Mouse (Mus musculus) megakaryocyte, adult 5-6 weeks (primary cell): Measurements from ENCODE around the gene Stim2. TPM values are rescaled to one million over a fixed set of nuclear protein-coding genes. Genes with fewer than 3 reads are reported as not detected.

Source experiments
- ATAC-seq: 2 replicates; pipeline ENCODE4 v1.8.0; 2016; ENCODE audit warnings: mild to moderate bottlenecking, inconsistent platforms; ENCODE audit not compliant: poor library complexity, severe bottlenecking
- total RNA-seq, 2 experiments: library from RNA; stranded (forward) in 1 of 2; stranded (reverse) in 1 of 2; fragments of 153-499, 151-499 nt in 1 of 2; fragments of 221-1000, 200-1000 nt in 1 of 2; gene quantifications; 2 replicates each; pipeline versions ENCODE4 v1.2.3 to v1.2.4; 2015 to 2017

Stim2 gene
- total RNA-seq, 2 experiments from 2014 or later, result 29.2 to 31.2 TPM

DNA sequence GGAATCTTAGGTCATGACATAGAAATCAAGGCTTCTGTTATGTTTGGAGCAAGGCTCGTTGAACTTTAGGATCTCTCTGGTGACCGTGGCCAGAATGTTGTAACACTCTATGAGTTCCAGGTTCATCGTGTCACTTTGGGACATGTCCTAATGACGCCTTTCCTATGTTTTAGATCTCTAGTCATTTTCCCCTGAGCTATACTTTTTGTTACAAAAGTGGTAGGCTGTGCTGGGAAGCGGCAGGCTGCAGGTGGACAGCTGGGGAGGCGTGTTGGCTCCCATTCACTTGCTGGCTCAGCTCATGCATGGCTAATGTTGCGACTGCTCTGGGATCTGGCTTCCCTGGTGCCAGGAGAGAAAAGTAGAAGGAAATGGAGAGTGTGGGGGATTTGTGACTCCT, 5.7 kb upstream of the Stim2 start:
- no peak for ATAC-seq

DNA sequence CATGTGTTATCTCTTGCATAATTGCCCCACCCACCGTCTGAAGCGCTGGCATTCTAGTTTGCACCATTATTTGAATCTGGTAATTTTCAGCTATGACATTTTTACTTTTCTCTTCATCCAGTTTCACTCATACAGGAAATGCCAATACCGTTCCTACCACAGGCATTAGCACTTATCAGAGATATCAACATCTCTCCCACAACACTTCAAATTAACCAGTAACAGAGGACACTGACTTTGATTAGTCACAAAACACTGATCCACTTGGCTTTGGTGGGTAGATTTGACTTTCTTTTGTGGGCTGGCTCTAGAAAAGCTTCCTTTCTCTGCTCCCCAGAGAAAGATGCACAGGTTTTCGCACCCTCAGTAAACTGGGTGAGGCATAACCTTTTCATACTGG, 3.7 kb upstream of the Stim2 start:
- ATAC-seq, result no peak

DNA sequence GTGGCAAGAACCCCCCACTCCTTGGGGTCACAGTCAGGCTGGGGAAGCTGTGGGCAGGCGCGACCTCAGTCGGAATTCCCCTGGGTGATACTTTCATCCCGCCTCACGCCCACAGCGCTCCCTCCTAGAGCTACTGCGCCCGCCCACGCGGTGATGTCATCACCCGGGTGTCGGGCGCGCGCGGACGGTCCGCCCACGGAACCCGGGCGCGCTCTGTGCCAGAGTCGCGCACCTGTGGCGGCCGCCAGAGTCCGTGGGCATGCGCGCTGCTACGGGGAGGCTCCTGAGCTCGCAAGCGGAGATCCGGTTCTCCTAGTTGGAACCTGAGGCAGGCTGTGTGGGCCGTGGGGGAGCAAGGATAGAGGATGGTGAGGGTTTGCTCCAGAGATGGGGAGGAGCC, 3.0 kb upstream of the Stim2 start:
- peak; percentile 69 for ATAC-seq

DNA sequence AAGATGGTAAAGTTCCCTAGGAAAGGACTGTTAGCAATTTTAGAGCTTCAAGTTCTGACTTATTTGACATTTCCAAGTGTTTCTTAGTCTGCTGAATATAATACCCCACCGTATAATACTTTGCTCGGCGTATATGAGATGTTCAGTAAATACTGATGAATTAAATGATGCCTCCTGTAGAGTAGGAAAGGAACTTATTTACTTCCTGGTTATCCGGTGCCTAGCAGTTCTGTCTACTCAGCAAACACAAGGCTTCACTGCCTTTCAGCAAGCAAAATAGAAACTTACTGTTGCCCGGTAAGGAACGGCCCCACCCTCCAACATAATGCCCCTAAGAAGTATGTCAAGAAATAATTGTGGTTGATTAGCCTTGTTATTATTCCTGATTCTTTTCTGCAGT, 1.5 kb upstream of the Stim2 start:
- no peak for ATAC-seq

DNA sequence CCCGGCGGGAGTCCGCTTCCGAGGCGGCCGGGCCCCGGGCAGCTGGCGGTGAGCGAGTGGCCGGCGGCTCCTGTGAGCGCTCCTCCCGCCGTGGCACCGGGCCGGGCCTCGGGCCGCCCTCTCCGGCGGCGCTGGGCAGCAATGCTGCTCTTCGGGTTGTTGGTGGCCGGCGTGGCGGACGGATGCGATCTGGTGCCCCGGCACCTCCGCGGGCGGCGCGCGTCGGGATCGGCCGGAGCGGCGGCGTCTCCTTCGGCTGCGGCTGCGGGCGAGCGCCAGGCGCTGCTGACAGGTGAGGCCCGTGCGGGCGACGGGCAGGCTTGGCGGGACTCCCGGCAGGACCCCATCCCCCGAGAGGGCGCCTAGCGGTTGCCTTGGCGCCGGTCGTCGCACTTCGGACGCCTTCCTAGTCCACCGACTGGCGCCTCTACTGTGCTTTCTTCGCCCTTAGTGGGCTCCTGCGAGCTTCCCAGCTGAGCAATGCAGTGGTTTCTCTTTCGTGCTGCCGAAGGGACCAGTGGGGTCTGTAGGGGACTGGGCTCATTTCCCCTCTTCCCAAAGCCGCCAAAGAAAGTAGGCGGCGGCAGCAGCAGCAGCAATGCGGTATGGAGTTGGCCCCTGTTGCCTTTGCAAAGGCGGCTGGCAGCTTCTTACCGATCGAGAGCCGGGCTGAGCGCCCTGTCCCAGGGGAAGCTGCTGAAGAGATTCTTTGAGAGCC, 603 bp downstream of the Stim2 start:
- ATAC-seq, result peak; percentile 17

DNA sequence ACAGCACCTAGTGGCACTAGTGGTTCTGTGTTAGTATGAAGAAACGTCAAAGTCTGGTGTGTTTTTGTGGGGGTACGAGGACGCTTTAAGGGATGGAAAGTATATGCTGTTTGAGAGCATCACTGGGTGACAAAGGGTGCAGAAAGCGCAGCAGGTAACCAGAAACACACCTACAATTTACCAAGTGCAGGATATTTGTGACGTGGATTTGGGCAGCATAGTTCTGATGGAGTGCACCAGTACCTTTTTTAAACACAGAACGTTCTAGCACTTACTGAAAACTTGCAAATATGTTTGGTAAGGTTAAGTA, 1.1 kb downstream of the Stim2 start:
- ATAC-seq, result no peak

DNA sequence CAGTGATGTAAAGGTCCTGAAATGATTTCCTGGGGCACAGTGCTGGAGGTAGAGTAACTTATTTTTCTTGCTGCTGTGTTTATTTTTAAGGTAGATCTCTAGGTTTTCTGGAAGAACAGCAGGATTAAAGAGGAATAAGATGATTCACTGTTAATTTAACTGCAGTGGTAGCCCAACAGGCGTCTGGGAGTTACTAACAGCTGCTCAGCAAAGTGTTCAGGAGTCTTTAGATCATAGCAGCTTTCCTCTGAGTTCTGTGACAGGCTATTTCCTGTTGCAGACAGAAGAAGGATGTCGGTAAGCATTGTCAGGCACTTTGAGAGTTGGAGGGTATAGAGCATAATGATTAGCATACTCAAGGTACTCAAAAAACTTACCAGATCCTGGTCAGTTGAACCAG, 1.5 kb downstream of the Stim2 start:
- no peak for ATAC-seq

DNA sequence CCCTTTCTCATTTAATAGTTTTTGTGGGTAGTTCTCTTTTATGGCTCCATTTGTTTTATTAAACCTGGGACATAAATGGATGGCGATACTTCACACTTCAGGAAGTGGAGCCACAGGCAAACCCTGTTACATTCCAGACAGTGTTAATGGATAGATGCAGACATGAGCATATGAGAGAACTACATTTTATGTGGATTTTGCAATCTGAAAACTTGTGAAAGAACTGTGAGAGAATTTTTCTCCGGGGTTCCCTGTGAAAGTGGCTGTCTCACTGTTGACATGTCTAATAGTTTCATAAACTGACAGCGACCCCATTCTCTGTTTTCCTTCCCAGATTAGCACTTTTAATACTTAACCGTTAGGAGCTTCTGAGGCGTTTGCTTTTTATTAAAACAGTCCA, 2.7 kb downstream of the Stim2 start:
- ATAC-seq, result peak; percentile 11; the same call in 1 of the 2 replicates

DNA sequence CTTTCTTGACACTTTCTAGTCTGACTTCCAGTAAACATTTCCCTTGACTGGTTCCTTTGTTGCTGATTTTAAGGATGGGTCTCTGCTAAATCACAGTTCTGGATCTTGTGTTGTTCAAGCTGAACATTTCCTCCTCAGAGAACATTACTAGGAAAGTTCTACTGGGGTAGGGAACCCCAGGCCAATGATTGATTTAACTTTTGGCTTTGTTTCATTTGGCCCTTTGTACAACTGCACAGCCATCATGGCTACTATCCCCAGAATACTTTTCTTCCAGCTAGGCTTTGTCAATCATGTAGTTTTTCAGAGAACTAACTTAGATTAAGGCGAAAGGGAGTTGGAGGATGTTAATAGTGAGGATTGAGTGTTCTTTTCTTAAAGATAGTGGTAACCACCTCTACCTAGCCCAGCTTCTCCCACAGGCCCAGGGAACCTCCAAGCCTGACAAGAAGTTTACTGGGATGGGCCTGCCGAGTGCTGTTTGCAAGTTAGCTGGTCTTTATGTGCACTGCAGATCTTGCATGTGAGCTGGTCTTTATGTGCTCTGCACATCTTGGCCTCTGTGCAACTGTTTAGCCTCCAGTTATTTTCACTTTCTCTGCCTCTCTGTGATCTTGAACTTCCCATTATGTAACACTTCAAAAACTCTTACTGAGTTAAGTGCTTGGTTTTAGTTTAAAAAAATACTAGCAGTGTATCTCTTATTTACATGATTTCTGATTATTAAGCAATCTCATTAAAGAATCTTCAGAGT, 7.0 kb downstream of the Stim2 start:
- no peak for ATAC-seq

DNA sequence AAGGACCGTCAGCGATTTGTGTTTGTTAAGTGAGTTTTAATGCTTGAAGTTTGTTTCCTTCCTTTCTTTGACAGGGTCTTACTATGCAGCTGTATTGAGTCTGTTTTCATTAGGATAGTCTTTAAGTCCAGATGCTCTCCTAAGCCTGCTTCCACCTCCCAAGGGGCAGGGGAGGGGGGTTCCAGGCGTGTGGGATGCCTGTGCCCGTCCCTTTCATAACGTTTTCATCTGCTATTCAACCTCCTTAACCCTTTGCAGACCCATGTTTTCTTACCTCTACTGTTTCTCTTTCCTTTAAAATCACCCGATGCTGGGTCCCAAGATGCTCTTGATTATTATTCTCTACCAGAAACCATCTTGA, 7.5 kb downstream of the Stim2 start:
- no peak for ATAC-seq

DNA sequence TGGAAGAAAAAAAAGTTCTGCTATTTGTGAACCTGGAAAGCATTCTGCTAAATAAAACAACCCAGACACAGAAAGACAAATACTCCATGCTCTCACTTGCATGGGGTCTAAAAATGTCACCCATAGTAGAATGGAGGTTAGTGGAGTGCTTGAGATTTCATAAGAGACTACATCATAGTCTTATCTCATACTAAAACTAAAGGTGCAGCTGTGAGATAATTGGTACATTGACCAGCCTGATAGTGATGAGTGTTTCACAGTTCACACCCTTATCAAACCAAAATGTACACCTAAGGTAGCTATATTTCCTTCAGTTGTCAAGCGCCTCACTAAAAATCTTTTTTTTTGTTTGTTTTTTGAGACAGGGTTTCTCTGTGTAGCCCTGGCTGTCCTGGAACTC, 8.5 kb downstream of the Stim2 start:
- ATAC-seq, result 0 out of 2 replicates have a peak, but pooled peaks have one; percentile 35

DNA sequence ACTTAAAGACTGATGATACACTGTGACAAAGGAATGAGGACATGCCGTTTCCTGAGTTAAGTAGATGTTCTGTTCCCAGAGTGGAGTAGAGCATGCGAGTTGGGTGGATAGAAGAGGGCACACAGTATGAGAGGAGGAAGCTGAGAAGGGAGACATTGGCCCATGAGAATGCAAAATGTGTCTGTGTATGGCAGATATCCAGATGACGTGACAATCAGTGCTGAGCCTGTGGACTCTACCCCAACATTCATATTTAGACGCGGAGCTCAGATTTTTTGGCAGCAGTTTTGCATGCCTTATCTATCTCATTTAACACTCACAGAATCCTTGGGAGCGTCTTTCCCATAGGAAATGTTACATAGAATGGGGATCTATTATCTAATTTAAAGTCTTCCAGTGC, 9.3 kb downstream of the Stim2 start:
- ATAC-seq, result no peak

DNA sequence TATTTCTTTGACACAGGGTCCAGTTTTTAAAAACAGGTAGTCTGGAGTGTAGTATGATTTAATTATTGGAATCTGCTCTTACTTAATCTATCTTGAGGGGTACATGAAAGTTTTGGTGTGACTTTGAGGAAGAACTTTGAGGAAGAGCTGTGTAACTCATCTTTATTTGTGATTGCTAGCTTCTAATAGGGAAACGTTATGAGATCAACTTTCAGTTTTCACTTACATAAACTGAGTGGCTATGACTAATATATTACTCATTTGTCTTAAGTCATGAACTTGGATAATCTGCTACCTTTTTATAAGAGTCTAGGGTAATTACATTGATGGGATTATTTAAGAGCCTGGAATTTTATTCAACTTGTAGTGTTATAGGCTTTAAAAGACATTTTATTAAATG, 15.0 kb downstream of the Stim2 start:
- ATAC-seq, result peak; percentile 87

DNA sequence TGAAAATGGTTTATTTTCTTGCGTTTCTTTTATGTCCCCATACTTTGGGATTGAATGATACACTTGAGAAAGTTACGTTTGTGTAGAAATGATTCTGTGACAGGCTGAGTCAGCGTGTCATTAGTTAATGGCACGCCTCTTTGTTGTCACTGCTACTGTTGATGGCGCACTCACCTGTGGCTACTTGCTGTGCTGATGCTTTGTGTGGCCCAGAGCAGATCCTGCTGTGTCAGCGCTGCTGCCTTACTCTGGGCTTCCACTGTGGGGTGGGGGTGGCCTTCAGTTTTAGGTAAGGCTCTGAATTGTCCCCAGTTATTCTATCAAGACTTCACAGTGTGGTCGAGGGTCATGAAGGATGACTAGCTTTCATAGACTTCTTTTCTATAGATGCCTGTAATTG, 18.8 kb downstream of the Stim2 start:
- no peak for ATAC-seq

DNA sequence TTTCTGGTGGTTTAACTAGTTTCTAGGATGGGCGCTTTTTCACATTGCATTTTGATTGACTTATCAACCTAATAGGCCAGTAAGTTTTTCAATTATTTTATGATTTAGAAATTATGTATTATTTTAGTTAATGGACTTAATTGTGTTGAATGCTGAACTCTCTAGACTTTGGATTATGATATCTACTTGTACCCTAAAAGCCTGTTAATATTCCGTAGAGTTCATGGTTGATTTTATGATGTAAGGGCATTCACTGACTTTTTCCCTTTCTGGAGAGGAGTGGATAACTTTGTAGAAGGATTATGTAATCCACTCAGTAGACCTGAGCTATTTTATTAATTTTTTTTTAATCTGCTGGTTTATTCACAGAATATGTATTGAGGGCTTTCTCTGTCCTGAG, 20.6 kb downstream of the Stim2 start:
- no peak for ATAC-seq

DNA sequence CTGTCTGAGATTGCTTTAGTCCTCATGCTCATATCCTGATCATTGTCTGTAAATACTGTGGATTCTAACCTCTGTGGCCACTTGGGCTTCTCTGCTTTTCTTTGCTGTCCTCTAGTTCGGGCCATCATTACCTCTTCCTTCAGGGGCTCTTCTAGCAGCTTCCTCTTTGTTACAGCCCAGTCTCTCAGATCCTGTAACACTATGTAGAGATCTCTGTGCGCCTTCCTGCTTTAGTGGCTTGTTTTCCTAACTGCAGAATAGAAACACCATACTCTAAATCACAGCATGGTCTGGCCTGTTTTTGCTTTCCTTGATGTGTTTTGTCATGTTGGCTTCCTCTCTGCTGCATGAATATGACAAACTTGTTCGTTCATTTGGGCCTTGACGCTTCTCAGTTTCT, 21.2 kb downstream of the Stim2 start:
- peak; percentile 92 for ATAC-seq

DNA sequence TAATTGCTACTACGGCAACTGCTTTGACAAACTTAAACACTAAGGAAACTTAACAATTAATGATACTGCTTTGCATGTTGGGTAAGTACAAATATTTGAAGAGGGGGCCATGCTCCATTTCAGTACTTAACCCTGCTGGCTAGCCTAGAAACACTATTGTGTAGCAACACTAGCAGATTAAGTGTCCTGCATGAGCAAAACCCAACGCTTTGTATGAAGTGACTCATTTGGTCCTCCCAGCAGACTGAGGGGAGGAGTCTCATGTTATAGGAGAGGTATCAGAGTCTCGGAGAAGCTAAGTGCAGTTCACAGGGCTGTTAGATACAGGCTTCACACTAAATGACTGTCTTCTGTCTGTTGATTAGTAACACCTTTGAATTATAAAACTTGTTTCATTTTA, 26.3 kb downstream of the Stim2 start:
- peak; percentile 23; the same call in 1 of the 2 replicates for ATAC-seq

DNA sequence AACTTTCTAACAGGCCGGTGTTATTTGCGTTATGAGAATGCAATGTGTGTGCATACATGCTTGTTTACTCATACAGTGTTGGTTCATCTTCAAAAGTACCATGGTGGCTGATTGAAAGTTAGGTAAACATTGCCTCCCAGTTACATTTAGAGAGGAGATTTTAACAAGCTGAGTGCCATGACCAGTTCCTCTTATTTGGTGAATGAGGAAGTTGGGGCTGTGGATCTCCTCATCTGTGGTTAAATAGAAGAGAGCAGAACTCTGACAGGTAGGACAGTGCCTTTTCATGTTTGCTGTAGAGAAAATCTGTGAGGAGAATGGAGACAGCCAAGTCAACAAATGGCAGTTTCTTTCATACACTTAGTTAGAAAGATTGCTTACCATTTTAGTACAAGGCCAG, 27.3 kb downstream of the Stim2 start:
- peak; percentile 93 for ATAC-seq

DNA sequence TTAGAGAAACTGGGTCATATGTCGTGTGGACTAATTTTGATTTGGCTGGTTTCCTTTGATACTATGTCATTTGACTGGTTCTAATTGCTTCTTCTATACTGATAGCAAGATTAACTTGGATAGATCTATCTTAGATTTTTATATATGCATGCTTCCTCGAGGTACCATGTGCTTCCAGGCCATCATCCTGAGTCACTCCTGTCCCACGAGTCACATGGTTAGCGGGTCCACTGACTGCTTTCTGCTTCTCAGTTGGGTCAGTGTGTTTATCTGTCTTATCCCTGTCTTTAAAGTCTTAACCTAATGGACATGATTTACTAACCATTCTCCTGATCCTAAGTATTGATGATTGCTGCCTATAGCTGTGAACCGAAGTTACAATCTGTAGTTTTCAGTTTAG, 34.9 kb downstream of the Stim2 start:
- no peak for ATAC-seq

DNA sequence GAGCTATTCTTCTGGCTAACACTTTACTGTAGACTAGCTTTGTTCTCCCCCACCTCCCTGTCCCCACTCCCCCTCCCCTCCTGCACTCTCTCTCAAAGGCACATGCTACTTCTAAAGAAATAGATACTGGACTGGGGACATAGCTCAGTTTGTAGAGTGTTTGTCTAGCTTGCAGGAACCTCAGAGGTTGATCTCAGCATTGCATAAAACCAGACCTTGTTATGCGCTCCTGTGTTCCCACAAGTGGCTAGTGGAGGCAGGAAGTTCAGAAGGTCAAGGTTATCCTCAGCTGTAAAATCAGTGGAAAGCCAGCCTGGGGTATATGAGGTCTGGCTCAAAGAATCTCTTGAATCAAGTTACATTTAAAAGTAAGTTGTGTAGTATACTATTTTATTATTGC, 36.4 kb downstream of the Stim2 start:
- ATAC-seq, result no peak

DNA sequence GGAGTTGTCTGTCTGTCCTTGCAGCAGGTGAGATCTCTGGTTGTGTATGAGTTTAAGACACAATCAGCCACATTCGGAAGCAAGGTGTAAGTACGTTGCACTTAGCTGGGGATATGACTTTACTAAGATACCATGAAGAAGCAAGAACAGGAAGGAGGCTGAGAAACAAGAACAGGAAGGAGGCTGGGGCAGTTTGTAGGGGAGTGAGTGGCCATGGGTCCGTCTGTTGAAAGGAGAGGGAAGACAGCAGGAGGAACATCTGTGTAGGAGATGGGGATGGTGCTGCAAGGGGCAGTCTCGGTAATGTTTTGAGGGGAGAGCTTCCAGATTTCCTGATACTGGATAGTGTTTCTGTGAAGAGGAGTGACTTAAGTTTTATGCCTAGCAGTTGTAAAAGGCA, 40.3 kb downstream of the Stim2 start:
- ATAC-seq, result peak; percentile 81

DNA sequence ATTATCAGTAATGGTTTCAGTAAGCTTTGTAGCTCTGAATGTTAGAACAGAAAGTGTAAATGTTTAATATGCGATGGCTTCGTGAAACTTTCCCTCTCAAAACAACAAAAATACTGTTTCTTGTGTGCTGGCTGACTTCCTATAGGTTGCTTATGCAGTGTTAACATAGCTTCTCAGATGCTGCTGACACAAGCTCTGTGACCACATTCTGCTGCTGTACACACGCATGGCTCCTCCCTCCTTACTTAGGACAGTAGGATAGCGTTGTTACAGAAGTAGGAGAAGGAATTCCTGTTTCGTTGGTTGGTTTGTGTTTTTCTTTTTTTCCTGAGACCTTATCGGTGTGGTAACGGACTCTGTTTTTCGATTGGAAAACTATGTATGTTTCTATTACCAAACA, 42.2 kb downstream of the Stim2 start:
- peak; percentile 59 for ATAC-seq

DNA sequence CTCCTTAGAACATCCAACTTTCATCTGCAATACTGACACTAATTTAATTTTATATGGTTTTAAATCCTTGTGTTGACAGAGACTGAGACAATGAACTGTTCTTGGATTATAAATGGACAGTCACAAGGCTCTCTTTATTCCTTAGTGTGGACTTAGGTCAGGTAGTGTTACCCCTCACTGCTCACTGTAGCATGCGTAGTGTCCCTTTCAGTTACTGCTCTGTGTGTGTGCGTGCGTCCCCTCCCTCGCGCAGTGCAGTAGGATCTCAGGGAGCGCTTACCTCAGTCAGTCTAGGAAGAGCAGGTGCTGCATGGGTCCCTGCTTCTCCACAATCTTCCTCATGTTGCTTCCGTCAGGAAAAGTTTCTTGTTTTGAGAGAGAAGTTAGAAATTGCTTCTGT, 43.7 kb downstream of the Stim2 start:
- ATAC-seq, result no peak
